Mouse (Mus musculus) layer of hippocampus, adult 9-11 months (tissue): ENCODE data around the gene Olfr1381.
A peak's percentile ranks its signal among the peaks of the same experiment; 100 is the strongest.
"Not testable (repeated sequence)": the region's sequence is repeated elsewhere in the genome, so short reads cannot be mapped to it uniquely, and the experiment has no call there.

Experiments used
- DNase-seq: peaks from one replicate; pipeline ENCODE4 v3.0.0; 2022

Gene Olfr1381

DNA sequence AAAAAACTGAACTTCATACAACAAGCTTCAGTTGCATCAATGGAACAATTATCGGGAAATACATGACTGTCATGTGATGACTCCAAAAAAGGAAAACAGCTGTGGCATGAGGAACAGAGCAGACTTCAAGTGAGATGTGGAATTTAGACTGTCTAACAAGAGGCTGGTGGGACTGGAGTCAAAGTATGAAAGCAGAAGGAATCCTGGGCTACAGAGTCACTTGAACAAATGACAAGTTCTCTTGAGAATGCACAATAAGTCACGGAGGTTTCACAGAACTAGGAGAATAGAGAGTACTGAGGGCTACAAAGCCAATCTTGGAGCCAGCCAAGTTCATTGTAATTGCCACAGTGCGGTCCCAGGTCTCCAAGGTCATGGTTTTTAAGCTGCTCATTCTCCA, at the start of gene Olfr1381:
Olfr1381 (plus strand) TSS at position 301 of the 400 bp plus-strand sequence.
- not testable (repeated sequence) for DNase-seq

DNA sequence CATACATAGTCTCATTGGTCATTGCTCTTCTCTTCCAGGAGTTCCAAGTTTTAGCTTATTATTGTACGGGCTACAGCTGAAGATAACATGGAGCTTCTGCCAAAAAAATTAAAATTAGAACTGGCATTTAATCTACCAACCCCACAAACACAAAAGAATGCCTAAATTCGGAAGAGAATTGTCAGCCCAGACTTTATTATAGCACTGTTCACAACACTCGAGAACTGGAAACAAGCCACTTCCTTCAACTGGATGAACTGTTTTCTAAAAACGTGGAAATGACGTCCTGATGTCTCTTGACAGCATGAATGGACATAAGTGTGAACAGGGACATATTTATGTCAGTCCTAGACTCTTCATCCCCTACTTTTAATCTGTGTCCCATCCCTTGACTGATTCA, 25.2 kb upstream of the Olfr1381 start:
- DNase-seq: no peak

DNA sequence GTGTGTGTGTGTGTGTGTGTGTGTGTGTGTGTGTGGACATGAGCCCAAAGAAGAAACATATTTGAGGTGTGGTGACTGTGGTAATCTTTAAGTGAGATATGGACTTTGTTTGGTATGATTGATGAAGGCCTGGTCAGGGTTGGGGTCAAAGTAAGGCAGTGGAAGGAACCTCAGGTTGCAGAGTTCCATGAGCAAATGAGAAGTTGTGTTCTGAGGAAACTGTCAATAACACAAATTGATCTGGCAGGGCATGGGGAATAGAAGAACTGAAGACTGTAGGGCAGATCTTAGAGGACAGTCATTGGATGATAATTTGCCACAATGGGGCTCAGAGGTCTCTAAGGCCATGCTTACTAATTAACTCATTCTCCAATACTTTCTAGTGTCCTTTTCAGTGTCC, 23.9 kb upstream of the Olfr1381 start, which contains the start of gene Olfr1383:
Olfr1383 (plus strand) TSS at position 301 of the 400 bp plus-strand sequence.
- DNase-seq: no peak

DNA sequence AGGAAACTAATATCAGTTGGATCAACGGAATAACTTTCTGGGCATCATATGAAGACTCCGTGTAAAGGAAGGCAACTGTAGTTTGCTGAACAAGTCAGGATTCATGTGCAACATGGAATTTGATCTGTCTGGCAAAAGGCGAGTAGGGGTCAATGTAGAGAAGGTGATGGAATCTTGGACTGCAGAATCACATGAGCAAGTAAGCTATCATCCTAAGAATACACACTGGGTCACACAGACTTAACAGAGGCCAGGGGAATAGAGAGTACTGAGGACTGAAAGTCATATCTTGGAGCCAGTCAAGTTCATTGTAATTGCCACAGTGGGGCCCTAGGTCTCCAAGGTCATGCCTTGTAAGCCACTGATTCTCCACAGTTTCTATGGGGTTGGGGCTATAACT, 15.3 kb upstream of the Olfr1381 start, which contains the start of gene Olfr1382:
Olfr1382 (plus strand) TSS at position 301 of the 400 bp plus-strand sequence.
- no peak for DNase-seq

DNA sequence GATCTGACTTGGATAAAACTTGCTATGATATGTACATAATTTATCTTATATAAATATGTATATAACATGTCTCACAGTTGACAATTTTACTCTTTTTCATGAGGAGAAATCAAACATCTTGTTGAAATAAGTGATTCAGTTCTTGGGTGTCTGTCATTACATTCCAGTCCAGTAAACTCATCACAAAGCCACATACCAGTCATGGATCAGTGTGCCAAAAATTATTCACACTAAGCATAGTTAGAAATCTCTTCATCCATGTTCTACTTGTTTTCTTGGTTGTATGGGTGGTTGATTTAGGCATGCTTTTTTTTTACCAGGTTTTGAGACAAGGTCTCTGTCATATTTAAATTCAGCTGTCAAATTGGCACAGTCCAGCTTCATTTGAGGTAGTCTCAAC, 10.5 kb upstream of the Olfr1381 start:
- DNase-seq: no peak

DNA sequence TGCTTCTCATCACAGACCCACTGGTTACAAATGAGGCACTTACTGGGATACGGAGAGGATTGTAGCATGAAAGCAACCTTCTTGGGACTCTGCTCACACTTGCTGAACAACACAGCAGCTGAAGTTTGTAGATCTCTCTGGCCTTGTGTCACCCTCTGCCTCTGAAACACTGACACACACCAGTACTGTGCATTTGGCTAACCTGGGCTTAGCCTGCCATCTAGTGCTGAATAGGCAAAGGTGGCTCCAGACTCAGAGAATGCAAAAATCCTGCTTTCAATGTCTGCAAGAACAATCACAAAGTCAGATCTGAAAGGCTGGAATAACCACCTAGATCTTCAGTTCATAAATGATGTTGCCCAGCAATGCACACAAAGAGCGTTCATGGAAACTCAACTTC, 6.6 kb upstream of the Olfr1381 start:
- peak; percentile 3 for DNase-seq

DNA sequence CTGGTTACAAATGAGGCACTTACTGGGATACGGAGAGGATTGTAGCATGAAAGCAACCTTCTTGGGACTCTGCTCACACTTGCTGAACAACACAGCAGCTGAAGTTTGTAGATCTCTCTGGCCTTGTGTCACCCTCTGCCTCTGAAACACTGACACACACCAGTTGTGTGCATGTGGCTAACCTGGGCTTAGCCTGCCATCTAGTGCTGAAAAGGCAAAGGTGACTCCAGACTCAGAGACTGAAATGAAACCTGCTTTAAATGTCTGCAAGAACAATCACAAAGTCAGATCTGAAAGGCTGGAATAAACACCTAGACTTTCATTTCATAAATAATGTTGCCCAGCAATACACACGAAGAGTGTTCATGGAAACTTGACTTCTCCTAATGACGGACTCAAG, 10.8 kb downstream of the Olfr1381 start:
- DNase-seq: not testable (repeated sequence)

DNA sequence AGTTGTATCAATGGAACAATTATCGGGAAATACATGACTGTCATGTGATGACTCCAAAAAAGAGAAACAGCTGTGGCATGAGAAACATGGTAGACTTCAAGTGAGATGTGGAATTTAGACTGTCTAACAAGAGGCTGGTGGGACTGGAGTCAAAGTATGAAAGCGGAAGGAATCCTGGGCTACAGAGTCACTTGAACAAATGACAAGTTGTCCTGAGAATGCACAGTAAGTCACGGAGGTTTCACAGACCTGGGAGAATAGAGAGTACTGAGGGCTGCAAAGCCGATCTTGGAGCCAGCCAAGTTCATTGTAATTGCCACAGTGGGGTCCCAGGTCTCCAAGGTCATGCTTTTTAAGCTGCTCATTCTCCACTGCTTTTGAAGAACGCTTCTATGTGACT, 13.3 kb downstream of the Olfr1381 start, which contains the start of gene Olfr1380:
Olfr1380 (plus strand) TSS at position 301 of the 400 bp plus-strand sequence.
- not testable (repeated sequence) for DNase-seq

DNA sequence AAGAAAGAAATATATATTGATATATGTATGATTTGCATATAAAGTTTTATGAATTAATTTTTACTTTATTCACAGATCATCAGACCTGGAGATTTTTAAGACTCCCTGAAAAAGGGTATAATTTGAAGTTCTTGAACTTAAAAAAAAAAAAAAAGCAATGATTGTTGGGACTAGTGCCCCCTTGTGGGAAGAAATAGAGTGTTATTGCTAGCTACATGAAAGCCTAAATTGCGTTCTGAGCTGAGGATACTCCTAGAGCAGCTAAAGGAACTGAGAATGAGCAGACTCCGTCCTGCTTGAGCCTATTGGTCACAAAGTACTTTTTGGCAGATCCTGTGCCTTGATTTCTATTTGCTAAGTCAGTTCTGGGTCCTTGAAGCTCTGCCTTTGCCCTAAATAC, 31.8 kb downstream of the Olfr1381 start:
- not testable (repeated sequence) for DNase-seq

DNA sequence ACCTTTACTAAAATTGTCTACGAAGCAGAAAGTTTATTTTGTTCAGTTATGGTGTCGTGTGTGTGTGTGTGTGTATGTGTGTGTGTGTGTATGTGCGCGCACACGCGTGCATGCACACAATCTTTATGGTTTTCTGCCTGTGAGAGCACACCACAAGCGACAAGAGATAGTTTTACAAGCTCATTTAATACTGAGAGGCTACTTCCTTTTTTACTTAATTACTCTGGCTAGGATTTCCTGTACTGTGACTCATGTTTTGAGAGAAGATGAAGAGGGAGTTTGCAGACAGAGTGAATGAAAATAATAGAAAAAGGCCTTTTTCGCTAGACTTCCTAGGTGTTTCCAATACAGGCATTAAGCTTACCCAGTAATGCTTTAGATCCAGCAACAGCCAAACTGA, 37.2 kb downstream of the Olfr1381 start:
- DNase-seq: not testable (repeated sequence)

DNA sequence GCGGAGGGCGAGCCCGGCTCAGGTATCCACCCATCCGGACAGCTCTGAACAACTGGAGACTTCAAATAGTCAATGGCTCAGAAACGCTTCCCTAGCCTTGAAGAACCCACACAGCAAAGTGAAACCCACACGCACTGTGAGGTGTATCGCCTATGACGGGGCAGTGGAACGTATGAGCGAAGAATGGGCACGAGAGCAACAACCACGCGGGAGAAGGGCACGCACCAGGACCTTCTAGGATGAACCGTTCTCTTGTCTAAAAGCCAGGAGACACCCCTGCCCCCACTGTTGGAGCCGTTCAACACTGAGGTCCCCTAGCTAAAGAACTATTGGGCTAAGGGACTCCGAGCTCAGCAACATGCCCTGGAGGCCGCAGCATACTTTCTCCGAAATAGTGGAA, 47.0 kb downstream of the Olfr1381 start:
- no peak for DNase-seq

DNA sequence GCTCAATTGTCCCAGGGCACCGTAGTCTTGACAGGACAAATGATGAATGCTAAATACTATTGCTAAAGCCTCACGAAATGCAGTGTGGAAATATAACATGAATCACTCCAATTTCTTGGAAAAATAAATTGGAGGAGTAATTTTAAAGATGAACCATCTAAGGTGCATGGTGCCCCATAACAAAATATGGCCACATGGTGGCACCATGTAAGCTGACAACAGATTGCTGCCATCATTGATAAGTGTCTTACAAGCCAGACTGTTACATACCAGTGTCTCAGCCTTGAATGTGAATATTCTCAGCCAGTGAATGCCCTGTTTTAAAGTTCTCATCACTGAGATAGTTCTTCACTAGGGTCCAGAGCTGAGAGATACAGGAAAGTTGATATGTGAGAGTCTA, 53.9 kb downstream of the Olfr1381 start:
- DNase-seq: not testable (repeated sequence)
